Mouse (Mus musculus) megakaryocyte, embryonic 14.5 days (primary cell): ENCODE measurements around the gene Slc39a2.

ENCODE experiments used
- FLI1 ChIP-seq: IDR thresholded peaks from 2 replicates; pipeline ENCODE4 v1.6.1; 2012; ENCODE audit warnings: low read length, inconsistent platforms, mixed read lengths
- GATA1 ChIP-seq: IDR thresholded peaks from 3 replicates; pipeline ENCODE4 v1.6.1; 2012; ENCODE audit warnings: mixed read lengths, low read length, inconsistent platforms, borderline replicate concordance

DNA sequence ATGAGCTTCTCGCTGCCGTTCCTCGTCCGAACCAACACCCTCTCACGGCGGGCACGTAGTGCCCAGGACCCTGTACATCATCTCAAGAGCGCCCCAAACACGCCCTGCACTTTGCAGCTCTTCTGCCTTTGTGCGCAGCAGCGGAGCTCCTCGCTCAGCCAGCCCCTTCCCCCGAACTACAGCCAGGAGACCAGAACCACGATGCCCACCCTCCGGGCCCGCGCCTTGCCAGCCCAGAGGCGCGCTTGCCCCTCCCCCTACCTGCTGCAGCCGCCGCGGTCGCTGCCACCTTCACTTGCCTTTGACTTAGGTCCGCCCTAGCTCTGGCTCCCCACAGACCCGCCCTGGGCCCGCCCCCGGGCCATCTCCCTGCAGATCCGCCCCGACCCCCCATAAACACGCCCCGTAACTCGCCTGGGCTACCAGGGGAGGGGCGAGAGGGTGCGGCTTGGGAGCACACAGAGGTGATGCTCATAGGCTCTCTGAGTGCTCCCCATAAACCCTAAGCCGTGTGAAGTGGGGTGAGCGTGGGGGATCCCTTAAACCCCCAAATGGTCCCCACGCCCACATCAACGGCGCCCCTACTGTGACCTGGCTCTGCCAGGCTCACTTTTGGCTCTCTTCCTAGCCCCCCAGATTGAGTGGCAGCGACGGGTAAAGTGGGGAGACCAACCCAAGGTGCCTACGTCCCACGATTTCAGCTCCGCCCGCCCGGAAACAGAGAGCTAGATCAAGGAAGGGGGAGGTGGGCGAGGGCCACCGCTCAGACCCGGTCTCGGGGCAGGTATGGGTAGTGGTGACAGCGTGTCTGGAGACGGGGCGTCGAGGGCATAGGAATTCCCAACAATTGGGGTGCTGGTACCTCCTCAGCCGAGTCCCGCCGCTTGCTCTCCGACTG lies 20.6 kb downstream of the Slc39a2 start:
- TF ChIP-seq GATA1: no peak
- no peak for TF ChIP-seq FLI1
